Mouse (Mus musculus) neutrophil, adult 83 days (primary cell): ENCODE data around the gene Timp2. TPM values are rescaled to one million over a fixed set of nuclear protein-coding genes. Genes with fewer than 3 reads are reported as not detected.

ENCODE experiments used
- total RNA-seq, 2 experiments: library from RNA; stranded (reverse); gene quantifications; one replicate each; pipeline ENCODE4 v1.2.4; 2023

The Timp2 gene
- total RNA-seq: 100 to 1,000 TPM; 100 to 115 TPM

GRCm38 (mm10) chr11:118355640-118356039, at the start of gene Timp2:
Timp2 (minus strand) TSS chr11:118355740.

GRCm38 (mm10) chr11:118401760-118402280, 46.3 kb upstream of the Timp2 start, which contains the start of gene Lgals3bp:
Lgals3bp (minus strand) TSS chr11:118402092.

GRCm38 (mm10) chr11:118342400-118342981, 13.0 kb downstream of the Timp2 start, which contains the start of gene Cep295nl:
Cep295nl (minus strand) TSS chr11:118342500.

GRCm38 (mm10) chr11:118289999-118290889, 65.3 kb downstream of the Timp2 start, which contains the start of gene Usp36:
Usp36 (minus strand) TSS chr11:118290244.

Other genes with a start within 250 kb of the Timp2 start
- gene Dnah17, start 225.1 kb downstream of the Timp2 start, total RNA-seq: under 1 TPM; 0.07 to 0.09 TPM
- 10 to 100 TPM; 40.1 to 43.6 TPM for gene Cyth1, start 107.1 kb downstream of the Timp2 start, total RNA-seq
- 1 to 10 TPM; 8.6 to 8.9 TPM for gene Usp36, start 65.5 kb downstream of the Timp2 start, total RNA-seq
- gene Cep295nl, start 13.2 kb downstream of the Timp2 start, total RNA-seq: 10 to 100 TPM in 1 of 2 experiments, 1 to 10 TPM in 1; 8.7 to 10.5 TPM
- 10 to 100 TPM; 20.6 to 23.9 TPM for gene Lgals3bp, start 46.4 kb upstream of the Timp2 start, total RNA-seq
- 10 to 100 TPM; 27.6 to 29.0 TPM for gene Cant1, start 63.3 kb upstream of the Timp2 start, total RNA-seq
- gene C1qtnf1, start 72.5 kb upstream of the Timp2 start, total RNA-seq: under 1 TPM in 1 of 2 experiments, not detected in 1; 0.22 TPM
- 1 to 10 TPM; 4.9 to 5.0 TPM for gene Engase, start 121.1 kb upstream of the Timp2 start, total RNA-seq